Mouse (Mus musculus): ENCODE results near the gene Hamp. TPM values are rescaled to one million over a fixed set of nuclear protein-coding genes. Genes with fewer than 3 reads are reported as not detected.
A peak's percentile ranks its signal among the peaks of the same experiment; 100 is the strongest.

Gene Hamp
- 0.65 TPM in 1 of 2 replicates, not detected in the other for polyA plus RNA-seq (2012; rRNA removed)

- TF ChIP-seq POLR2A (IDR thresholded peaks at IDR 0.05; ENCODE audit: low read depth, low read length) (no peak), CTCF (IDR thresholded peaks at IDR 0.05; ENCODE audit: extremely low read depth, insufficient read length, insufficient replicate concordance, low read depth, low read length) (no peak)
- WGBS: 45% methylated on average over 9 of the region's 9 CpGs
- Histone ChIP-seq H3K4me3 (ENCODE audit: low read depth, low read length) (no peak within 1 kb of the TSS), H3K27me3 (ENCODE audit: control insufficient read depth, insufficient read depth, low read length) (no peaks in the 10 kb centered on the region), H3K27ac (ENCODE audit: insufficient read depth, low read depth, low read length) (no peak within 1 kb of the TSS), H3K36me3 (ENCODE audit: control insufficient read depth, insufficient read depth, low read length) (peaks cover 14% of the 10 kb centered on the region), H3K4me1 (ENCODE audit: control insufficient read depth, insufficient read depth, insufficient read length, low read length) (no peaks in the 10 kb centered on the region)
These were observed at the start of gene Hamp for GRCm38 (mm10) chr7:30943909-30944635. Gene Hamp, minus strand, starts transcription at chr7:30944032.

DNA sequence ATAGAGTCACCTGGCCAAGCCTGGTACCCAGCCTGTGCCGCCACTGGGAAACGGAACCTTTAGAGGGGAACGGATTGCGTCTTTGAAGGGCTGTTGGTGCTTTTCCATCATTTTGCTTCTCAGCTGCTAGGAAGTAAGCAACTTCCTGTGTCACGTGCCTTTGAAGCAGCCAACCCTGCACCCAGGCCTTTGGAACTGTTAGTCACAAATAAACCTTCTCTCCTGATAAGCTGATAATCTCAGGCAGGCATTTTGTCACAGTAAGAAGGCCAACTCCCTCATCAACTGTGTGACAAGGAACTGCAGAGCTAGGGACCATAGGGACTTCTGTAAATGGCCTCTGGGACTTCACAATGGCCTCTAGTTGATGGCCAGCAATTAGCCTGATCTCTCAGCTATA, 48.3 kb upstream of the Hamp start:
- H3K36me3 ChIP-seq (ENCODE audit: control insufficient read depth, insufficient read depth, low read length): no peaks in the 10 kb centered on the region
- TF ChIP-seq CTCF (IDR thresholded peaks at IDR 0.05; ENCODE audit: extremely low read depth, insufficient read length, insufficient replicate concordance, low read depth, low read length) (no peak), POLR2A (IDR thresholded peaks at IDR 0.05; ENCODE audit: low read depth, low read length) (no peak)
- WGBS: 66% methylated on average over 5 of the region's 5 CpGs
- H3K27ac ChIP-seq (ENCODE audit: insufficient read depth, low read depth, low read length): no peak overlapping the region
- H3K4me1 ChIP-seq (ENCODE audit: control insufficient read depth, insufficient read depth, insufficient read length, low read length): no peaks in the 10 kb centered on the region; the same call in 1 of the 2 replicates
- no peaks in the 10 kb centered on the region for H3K27me3 ChIP-seq (ENCODE audit: control insufficient read depth, insufficient read depth, low read length)
- H3K4me3 ChIP-seq (ENCODE audit: low read depth, low read length): no peak overlapping the region

DNA sequence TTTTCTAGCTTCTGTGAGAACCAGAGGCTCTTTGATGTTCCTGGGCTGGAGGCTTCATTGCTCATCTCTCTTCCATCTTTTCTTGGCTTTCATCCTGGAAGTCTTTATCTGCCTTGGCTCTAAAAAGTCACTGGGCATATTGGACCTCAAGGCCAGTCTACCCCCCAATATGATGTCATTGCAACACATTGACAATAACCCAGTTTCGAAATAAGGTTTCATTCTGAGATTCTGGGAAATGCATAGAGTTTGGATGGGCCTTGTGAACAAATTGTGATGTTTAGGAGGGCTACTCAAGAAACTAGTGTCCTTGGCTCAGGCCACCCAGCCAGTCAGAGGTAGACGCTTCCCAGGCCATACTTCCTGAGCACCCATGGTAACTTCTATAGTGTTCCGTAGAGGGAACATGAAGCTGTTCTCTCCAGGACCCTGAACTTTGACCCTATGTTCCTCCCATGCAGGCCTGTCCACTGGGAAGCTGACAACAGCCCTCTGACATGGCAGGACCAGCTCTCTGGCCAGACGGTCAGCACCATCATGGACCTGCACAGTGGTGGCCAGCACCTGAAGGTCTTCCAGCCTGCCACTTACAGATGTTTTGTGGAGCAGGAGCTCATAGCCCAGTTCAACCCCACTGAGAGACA, 44.8 kb upstream of the Hamp start:
- TF ChIP-seq CTCF (IDR thresholded peaks at IDR 0.05; ENCODE audit: extremely low read depth, insufficient read length, insufficient replicate concordance, low read depth, low read length) (no peak), POLR2A (IDR thresholded peaks at IDR 0.05; ENCODE audit: low read depth, low read length) (no peak)
- no peak overlapping the region for H3K4me3 ChIP-seq (ENCODE audit: low read depth, low read length)
- no peak overlapping the region for H3K27ac ChIP-seq (ENCODE audit: insufficient read depth, low read depth, low read length)
- H3K27me3 ChIP-seq (ENCODE audit: control insufficient read depth, insufficient read depth, low read length): no peaks in the 10 kb centered on the region
- no peaks in the 10 kb centered on the region for H3K36me3 ChIP-seq (ENCODE audit: control insufficient read depth, insufficient read depth, low read length)
- WGBS: 89% methylated on average over 4 of the region's 4 CpGs
- no peaks in the 10 kb centered on the region; the same call in 1 of the 2 replicates for H3K4me1 ChIP-seq (ENCODE audit: control insufficient read depth, insufficient read depth, insufficient read length, low read length)

DNA sequence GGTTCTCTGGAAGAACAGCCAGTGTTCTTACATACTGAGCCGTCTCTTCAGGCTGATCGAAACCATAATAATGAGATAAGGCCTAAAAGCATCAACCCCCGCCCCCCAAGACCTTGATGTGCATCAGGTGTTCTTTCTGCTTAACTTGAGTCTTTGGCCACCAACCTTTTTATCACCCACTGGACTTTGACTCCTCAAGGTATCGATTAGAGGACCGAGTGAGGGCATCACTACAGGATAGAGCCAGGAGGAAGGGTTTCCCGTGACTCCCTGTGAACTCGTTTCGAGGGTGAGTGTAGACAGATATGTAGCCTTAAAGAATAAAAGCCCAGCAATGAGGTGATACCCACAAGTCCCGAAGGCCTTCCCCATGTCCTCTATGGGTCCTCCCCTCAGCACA, 41.5 kb upstream of the Hamp start:
- no peak overlapping the region for H3K27ac ChIP-seq (ENCODE audit: insufficient read depth, low read depth, low read length)
- no peaks in the 10 kb centered on the region for H3K36me3 ChIP-seq (ENCODE audit: control insufficient read depth, insufficient read depth, low read length)
- TF ChIP-seq CTCF (IDR thresholded peaks at IDR 0.05; ENCODE audit: extremely low read depth, insufficient read length, insufficient replicate concordance, low read depth, low read length) (no peak), POLR2A (IDR thresholded peaks at IDR 0.05; ENCODE audit: low read depth, low read length) (no peak)
- WGBS: 48% methylated on average over 9 of the region's 9 CpGs
- H3K27me3 ChIP-seq (ENCODE audit: control insufficient read depth, insufficient read depth, low read length): no peaks in the 10 kb centered on the region
- no peaks in the 10 kb centered on the region for H3K4me1 ChIP-seq (ENCODE audit: control insufficient read depth, insufficient read depth, insufficient read length, low read length)
- no peak overlapping the region for H3K4me3 ChIP-seq (ENCODE audit: low read depth, low read length)

DNA sequence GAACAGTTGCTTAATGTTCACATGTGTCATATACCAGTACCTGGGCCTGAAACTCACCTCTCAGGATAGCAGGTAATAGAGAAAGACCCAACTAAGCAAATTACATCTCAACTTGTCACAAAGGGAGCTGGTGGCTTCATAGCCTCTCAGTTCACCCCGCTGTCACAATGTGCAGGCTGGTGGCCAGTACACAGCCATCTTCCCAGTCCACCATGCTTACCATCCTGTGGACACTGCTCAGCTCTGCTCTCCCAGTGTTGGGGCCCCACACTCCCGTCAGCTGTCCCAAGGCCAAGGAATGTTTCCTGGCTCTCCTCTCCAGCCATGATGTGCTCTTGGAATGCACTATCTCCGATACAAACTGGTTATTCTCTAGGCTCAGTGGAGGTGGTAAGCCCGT, 37.9 kb upstream of the Hamp start:
- WGBS: 97% methylated on average over 4 of the region's 4 CpGs
- TF ChIP-seq POLR2A (IDR thresholded peaks at IDR 0.05; ENCODE audit: low read depth, low read length): no peak
- no peak for TF ChIP-seq CTCF (IDR thresholded peaks at IDR 0.05; ENCODE audit: extremely low read depth, insufficient read length, insufficient replicate concordance, low read depth, low read length)
- no peak overlapping the region for H3K4me3 ChIP-seq (ENCODE audit: low read depth, low read length)
- no peaks in the 10 kb centered on the region for H3K4me1 ChIP-seq (ENCODE audit: control insufficient read depth, insufficient read depth, insufficient read length, low read length)
- no peaks in the 10 kb centered on the region for H3K27me3 ChIP-seq (ENCODE audit: control insufficient read depth, insufficient read depth, low read length)
- H3K27ac ChIP-seq (ENCODE audit: insufficient read depth, low read depth, low read length): no peak overlapping the region
- H3K36me3 ChIP-seq (ENCODE audit: control insufficient read depth, insufficient read depth, low read length): peaks cover 2% of the 10 kb centered on the region; the same call in 1 of the 2 replicates

- Histone ChIP-seq H3K27me3 (ENCODE audit: control insufficient read depth, insufficient read depth, low read length) (no peaks in the 10 kb centered on the region), H3K4me3 (ENCODE audit: low read depth, low read length) (peak within 1 kb of the TSS; percentile 67), H3K36me3 (ENCODE audit: control insufficient read depth, insufficient read depth, low read length) (peaks cover 22% of the 10 kb centered on the region), H3K27ac (ENCODE audit: insufficient read depth, low read depth, low read length) (peak within 1 kb of the TSS; percentile 99), H3K4me1 (ENCODE audit: control insufficient read depth, insufficient read depth, insufficient read length, low read length) (peaks cover 9% of the 10 kb centered on the region)
- 1% methylated on average over 37 of the region's 37 CpGs for WGBS
- TF ChIP-seq POLR2A (IDR thresholded peaks at IDR 0.05; ENCODE audit: low read depth, low read length) (peak; percentile 77), CTCF (IDR thresholded peaks at IDR 0.05; ENCODE audit: extremely low read depth, insufficient read length, insufficient replicate concordance, low read depth, low read length) (peak; percentile 92)
These were observed 29.9 kb upstream of the Hamp start, which contains the start of gene Fam187b for GRCm38 (mm10) chr7:30973501-30974289. Gene Fam187b, plus strand, starts transcription at chr7:30973790.

DNA sequence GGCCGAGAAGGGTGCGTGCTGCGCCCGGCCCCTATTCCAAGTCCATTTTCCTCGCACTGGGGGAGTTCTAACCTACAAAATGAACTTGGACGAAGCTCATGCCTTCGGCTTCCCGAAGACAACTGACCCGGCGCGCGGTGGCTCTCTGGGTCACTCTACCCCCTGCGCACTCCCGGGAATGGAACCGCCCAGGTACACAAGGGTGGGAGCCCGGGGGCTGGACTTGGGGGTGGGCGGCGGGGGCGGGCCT, 29.3 kb upstream of the Hamp start, which contains the start of gene Lsr:
Gene Lsr (minus strand): TSS at position 214 of the 250 bp plus-strand sequence.
- Histone ChIP-seq H3K27me3 (ENCODE audit: control insufficient read depth, insufficient read depth, low read length) (no peaks in the 10 kb centered on the region), H3K4me1 (ENCODE audit: control insufficient read depth, insufficient read depth, insufficient read length, low read length) (peaks cover 9% of the 10 kb centered on the region), H3K36me3 (ENCODE audit: control insufficient read depth, insufficient read depth, low read length) (peaks cover 23% of the 10 kb centered on the region), H3K4me3 (ENCODE audit: low read depth, low read length) (peak within 1 kb of the TSS; percentile 67), H3K27ac (ENCODE audit: insufficient read depth, low read depth, low read length) (peak within 1 kb of the TSS; percentile 99)
- TF ChIP-seq CTCF (IDR thresholded peaks at IDR 0.05; ENCODE audit: extremely low read depth, insufficient read length, insufficient replicate concordance, low read depth, low read length) (no peak), POLR2A (IDR thresholded peaks at IDR 0.05; ENCODE audit: low read depth, low read length) (peak; percentile 42; the same call in 1 of the 2 replicates)
- WGBS: under 1% methylated on average over 19 of the region's 19 CpGs

Data from small intestine, adult 2 months (tissue).